Mouse (Mus musculus): ENCODE measurements around the gene Rnpep.

DNA sequence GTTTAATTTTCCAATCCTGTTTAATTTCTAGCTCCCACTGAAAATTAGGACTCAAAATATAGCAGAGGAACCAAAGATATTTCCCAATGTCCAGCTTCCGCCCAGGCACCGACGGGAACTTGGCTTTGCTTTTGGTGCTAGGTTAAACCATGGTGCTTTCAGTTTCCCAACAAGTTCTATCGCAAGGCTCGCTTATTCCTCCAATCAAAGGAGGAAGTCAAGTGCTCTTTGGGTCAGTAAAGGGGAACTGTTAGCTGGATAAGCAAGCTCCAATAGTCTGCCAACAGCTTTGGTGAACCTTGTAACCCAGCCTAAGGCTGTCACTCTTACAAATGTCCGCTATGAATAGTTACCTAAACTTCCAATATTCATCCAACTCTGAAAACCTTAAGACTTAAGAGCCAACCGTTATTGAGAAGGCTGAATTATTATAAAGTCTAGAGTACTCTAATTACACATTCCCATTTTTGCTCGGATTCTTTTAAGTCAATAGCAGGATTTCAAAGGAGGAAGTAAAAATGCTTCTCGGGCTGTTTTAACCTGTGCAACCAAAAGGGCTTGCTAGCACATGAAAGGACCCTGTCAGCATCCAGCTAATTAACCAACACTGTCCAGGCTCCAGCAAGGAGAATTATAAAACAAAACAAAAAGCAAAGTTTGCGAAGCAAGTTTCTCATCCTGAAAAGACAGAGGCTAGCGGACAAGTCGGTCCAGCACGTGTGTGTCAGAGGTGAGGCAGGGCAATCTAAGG lies 1.2 kb downstream of the Rnpep start:
- TF ChIP-seq CTCF (IDR thresholded peaks at IDR 0.05; ENCODE audit: low read depth, low read length) (no peak), POLR2A (IDR thresholded peaks at IDR 0.05; ENCODE audit: extremely low read depth, insufficient read depth, low read length) (no peak)
